Mouse (Mus musculus): Measurements from ENCODE around the gene Nubpl. TPM values are rescaled to one million over a fixed set of nuclear protein-coding genes. Genes with fewer than 3 reads are reported as not detected.
"Not testable (repeated sequence)": the region's sequence is repeated elsewhere in the genome, so short reads cannot be mapped to it uniquely, and the experiment has no call there.

Gene Nubpl
- total and polyA plus RNA-seq, 2 experiments from 2014 or later, result 3.6 to 6.9 TPM

GRCm38 (mm10) chr12:52211144-52211543 is 113.6 kb downstream of the Nubpl start:
- Histone ChIP-seq H3K9me3 (ENCODE audit: low read length) (no peaks in the 10 kb centered on the region), H3K27ac (ENCODE audit: low read depth, low read length) (no peak overlapping the region)
- no peak for TF ChIP-seq CTCF (IDR thresholded peaks at IDR 0.05)

GRCm38 (mm10) chr12:52214837-52215236 is 117.3 kb downstream of the Nubpl start:
- no peak for DNase-seq (ENCODE audit: low spot score)
- Histone ChIP-seq H3K9ac (replicated peaks; ENCODE audit: low read length, poor library complexity, severe bottlenecking) (no peak overlapping the region), H3K4me3 (ENCODE audit: low read depth, low read length) (no peak overlapping the region), H3K27ac (ENCODE audit: low read depth, low read length) (no peak overlapping the region), H3K9me3 (ENCODE audit: low read length) (no peaks in the 10 kb centered on the region), H3K4me2 (ENCODE audit: low read depth, low read length, poor library complexity, severe bottlenecking) (no peak overlapping the region), H3K4me1 (ENCODE audit: insufficient read depth, low read length) (no peaks in the 10 kb centered on the region), H3K27me3 (ENCODE audit: insufficient read depth, low read length) (no peaks in the 10 kb centered on the region), H3K36me3 (ENCODE audit: insufficient read depth, low read length) (no peaks in the 10 kb centered on the region)
- ATAC-seq (ENCODE audit: low FRiP score), result no peak
- WGBS, result 90% methylated on average over 2 of the region's 2 CpGs
- TF ChIP-seq CTCF (IDR thresholded peaks at IDR 0.05), result no peak

More at GRCm38 (mm10) chr12:52211144-52211543, 113.6 kb downstream of the Nubpl start:
- no peak overlapping the region for H3K4me3 ChIP-seq (ENCODE audit: low read depth, low read length)
- H3K4me2 ChIP-seq (ENCODE audit: low read depth, low read length, poor library complexity, severe bottlenecking), result no peak overlapping the region
- no peaks in the 10 kb centered on the region for H3K36me3 ChIP-seq (ENCODE audit: insufficient read depth, low read length)
- H3K4me1 ChIP-seq (ENCODE audit: insufficient read depth, low read length), result no peaks in the 10 kb centered on the region
- ATAC-seq (ENCODE audit: low FRiP score) (no peak), DNase-seq (ENCODE audit: low spot score) (no peak)
- no peaks in the 10 kb centered on the region for H3K27me3 ChIP-seq (ENCODE audit: insufficient read depth, low read length)
- H3K9ac ChIP-seq (replicated peaks; ENCODE audit: low read length, poor library complexity, severe bottlenecking), result no peak overlapping the region

- H3K4me2 ChIP-seq (ENCODE audit: low read depth, low read length, poor library complexity, severe bottlenecking), result no peak overlapping the region
- no peaks in the 10 kb centered on the region for H3K27me3 ChIP-seq (ENCODE audit: insufficient read depth, low read length)
- H3K9ac ChIP-seq (replicated peaks; ENCODE audit: low read length, poor library complexity, severe bottlenecking), result no peak overlapping the region
- H3K4me3 ChIP-seq (ENCODE audit: low read depth, low read length), result no peak overlapping the region
- ATAC-seq (ENCODE audit: low FRiP score) (no peak), DNase-seq (ENCODE audit: low spot score) (no peak)
- H3K27ac ChIP-seq (ENCODE audit: low read depth, low read length), result no peak overlapping the region
- H3K36me3 ChIP-seq (ENCODE audit: insufficient read depth, low read length), result no peaks in the 10 kb centered on the region
- no peaks in the 10 kb centered on the region for H3K4me1 ChIP-seq (ENCODE audit: insufficient read depth, low read length)
- TF ChIP-seq CTCF (IDR thresholded peaks at IDR 0.05), result no peak
- WGBS, result 90% methylated on average over 4 of the region's 4 CpGs
- no peaks in the 10 kb centered on the region for H3K9me3 ChIP-seq (ENCODE audit: low read length)
These were observed 127.4 kb downstream of the Nubpl start for GRCm38 (mm10) chr12:52224954-52225353.

GRCm38 (mm10) chr12:52228746-52229145 is 131.2 kb downstream of the Nubpl start:
- 92% methylated on average over 3 of the region's 3 CpGs for WGBS
- ATAC-seq (ENCODE audit: low FRiP score) (no peak), DNase-seq (ENCODE audit: low spot score) (no peak)
- Histone ChIP-seq H3K27me3 (ENCODE audit: insufficient read depth, low read length) (no peaks in the 10 kb centered on the region), H3K9ac (replicated peaks; ENCODE audit: low read length, poor library complexity, severe bottlenecking) (no peak overlapping the region), H3K4me2 (ENCODE audit: low read depth, low read length, poor library complexity, severe bottlenecking) (no peak overlapping the region), H3K9me3 (ENCODE audit: low read length) (no peaks in the 10 kb centered on the region), H3K4me1 (ENCODE audit: insufficient read depth, low read length) (no peaks in the 10 kb centered on the region), H3K27ac (ENCODE audit: low read depth, low read length) (no peak overlapping the region), H3K4me3 (ENCODE audit: low read depth, low read length) (no peak overlapping the region), H3K36me3 (ENCODE audit: insufficient read depth, low read length) (no peaks in the 10 kb centered on the region)
- TF ChIP-seq CTCF (IDR thresholded peaks at IDR 0.05), result no peak

- ATAC-seq (ENCODE audit: low FRiP score); H3K4me3 ChIP-seq (ENCODE audit: low read depth, low read length): not testable (repeated sequence)
- WGBS, result 76% methylated on average over 1 of the region's 3 CpGs
These were observed 134.4 kb downstream of the Nubpl start for GRCm38 (mm10) chr12:52231929-52232328.

GRCm38 (mm10) chr12:52242712-52243111 is 145.2 kb downstream of the Nubpl start:
- no peaks in the 10 kb centered on the region for H3K27me3 ChIP-seq (ENCODE audit: insufficient read depth, low read length)
- H3K9ac ChIP-seq (replicated peaks; ENCODE audit: low read length, poor library complexity, severe bottlenecking), result no peak overlapping the region
- H3K9me3 ChIP-seq (ENCODE audit: low read length), result no peaks in the 10 kb centered on the region
- ATAC-seq (ENCODE audit: low FRiP score) (no peak), DNase-seq (ENCODE audit: low spot score) (no peak)
- H3K27ac ChIP-seq (ENCODE audit: low read depth, low read length), result no peak overlapping the region
- H3K4me3 ChIP-seq (ENCODE audit: low read depth, low read length), result no peak overlapping the region
- TF ChIP-seq CTCF (IDR thresholded peaks at IDR 0.05), result no peak
- no peak overlapping the region for H3K4me2 ChIP-seq (ENCODE audit: low read depth, low read length, poor library complexity, severe bottlenecking)
- no peaks in the 10 kb centered on the region for H3K36me3 ChIP-seq (ENCODE audit: insufficient read depth, low read length)
- no peaks in the 10 kb centered on the region for H3K4me1 ChIP-seq (ENCODE audit: insufficient read depth, low read length)
- 64% methylated on average over 2 of the region's 2 CpGs for WGBS

More at GRCm38 (mm10) chr12:52231929-52232328, 134.4 kb downstream of the Nubpl start:
- not testable (repeated sequence) for H3K36me3 ChIP-seq (ENCODE audit: insufficient read depth, low read length); H3K4me1 ChIP-seq (ENCODE audit: insufficient read depth, low read length); H3K9me3 ChIP-seq (ENCODE audit: low read length); H3K9ac ChIP-seq (replicated peaks; ENCODE audit: low read length, poor library complexity, severe bottlenecking); DNase-seq (ENCODE audit: low spot score); H3K27ac ChIP-seq (ENCODE audit: low read depth, low read length); H3K27me3 ChIP-seq (ENCODE audit: insufficient read depth, low read length); H3K4me2 ChIP-seq (ENCODE audit: low read depth, low read length, poor library complexity, severe bottlenecking)
